Mouse (Mus musculus) frontal cortex, postnatal 25 days (tissue): ENCODE results near the gene Bcl3.
"Not testable (repeated sequence)": the region's sequence is repeated elsewhere in the genome, so short reads cannot be mapped to it uniquely, and the experiment has no call there.

ENCODE experiments used
- DNase-seq, 2 experiments: peaks; one replicate each; pipeline ENCODE4 v3.0.0; 2022; ENCODE audit warnings: low spot score in 2 of 2

Bcl3 gene

DNA sequence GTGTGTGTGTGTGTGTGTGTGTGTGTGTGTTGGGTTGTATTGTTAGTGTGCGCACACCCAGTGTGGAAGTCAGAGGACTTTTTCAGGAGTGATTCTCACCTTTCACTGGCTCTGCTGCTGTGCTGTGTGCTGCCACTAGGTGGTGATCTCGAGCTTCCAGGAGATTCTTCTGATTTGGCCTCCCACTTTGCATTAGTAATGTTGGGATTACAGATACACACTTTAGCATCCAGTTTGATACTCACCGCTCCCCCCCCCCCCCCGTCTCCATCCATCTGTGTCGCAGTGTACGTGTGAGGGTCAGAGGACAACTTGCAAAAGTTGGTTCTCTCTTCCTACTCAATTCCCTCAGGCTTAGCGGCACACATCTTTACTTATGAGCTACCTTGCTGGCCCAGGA is 19.6 kb downstream of the Bcl3 start:
- DNase-seq, result peak; percentile 67 to 70

DNA sequence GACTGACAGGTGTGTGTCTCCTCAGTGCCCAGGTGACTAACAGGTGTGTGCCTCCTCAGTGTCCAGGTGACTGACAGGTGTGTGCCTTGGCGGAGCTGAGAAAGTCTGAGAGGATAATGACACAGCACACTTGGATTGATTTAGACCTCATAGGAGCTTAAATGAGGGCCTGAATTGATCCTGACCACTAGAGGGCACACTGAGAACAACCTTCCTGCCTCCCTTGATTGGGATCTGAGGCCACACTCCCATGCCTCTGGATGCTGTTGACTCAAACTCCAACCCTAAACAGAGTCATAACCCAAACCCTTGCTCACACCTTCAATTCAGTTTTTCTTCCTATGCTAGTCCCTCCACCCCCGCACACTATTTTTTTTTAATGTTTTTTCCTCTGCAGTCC is 21.8 kb downstream of the Bcl3 start:
- peak in 1 of 2 experiments; percentile 44 for DNase-seq

DNA sequence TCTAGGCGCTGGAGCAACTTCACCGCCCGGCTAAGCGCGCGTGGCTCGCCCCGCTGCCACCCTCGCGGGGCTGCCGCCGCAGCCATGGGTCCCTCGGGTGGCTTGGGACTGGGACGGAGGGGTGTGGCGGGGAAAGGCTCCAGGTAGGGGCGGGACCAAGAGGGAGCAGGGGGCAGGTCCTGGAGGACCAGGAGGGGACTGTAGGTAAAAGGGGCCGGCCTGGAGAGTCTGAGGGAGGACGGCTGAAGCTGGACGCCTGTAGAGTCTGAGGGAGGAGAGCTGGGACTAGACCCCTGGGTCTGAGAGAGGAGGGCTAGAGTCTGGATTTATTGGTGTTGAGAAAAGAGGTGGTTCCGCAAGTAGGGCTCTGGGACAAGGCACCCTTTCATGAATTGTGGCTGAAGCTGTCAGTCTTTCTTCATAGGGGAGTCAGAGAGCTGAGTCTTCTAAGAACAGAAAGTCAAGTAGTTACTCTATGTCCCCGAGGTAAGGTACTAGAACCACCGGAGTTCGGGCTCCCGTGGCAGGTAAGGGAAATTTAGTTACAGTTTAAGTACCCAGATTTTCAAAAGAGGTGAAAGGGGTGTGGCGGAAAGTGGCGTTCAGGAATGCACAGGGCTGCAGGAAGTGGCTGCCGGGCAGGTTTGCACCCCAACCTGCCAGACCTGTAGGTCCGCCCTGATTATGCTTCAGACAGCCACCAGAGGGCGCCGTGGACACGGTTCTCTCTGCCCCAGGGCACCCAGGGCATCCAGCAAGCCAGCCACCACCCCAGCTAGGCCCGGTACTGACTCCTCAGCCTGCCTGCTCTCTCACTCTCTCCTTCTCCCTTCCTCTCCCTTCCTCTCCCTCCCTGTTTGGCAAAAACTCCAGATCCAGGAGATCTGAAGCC is 25.6 kb downstream of the Bcl3 start, which contains the start of gene Cblc:
Gene Cblc, minus strand, starts transcription at position 113 of the 892 bp plus-strand sequence.
- peak; percentile 30 to 37 for DNase-seq

DNA sequence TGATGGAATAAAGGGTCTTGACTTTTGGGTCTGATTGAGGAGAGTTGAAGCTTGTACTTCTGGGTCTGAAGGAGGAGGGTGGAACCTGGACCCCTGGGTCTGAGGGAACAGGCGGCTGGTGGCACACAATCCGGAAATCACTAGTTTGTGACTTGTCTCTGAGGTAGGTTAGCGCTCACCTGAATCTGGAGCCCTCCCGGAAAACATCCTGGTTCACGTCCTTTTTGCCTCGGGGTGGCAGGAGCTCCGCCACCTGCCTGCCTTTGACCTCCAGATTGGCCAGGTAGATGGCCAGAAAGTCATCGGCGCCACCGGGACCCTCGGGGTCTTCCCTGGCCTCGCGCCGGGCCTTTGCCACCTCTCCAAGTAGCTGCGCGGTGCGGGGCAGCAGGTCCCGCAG is 26.3 kb downstream of the Bcl3 start:
- DNase-seq, result no peak

DNA sequence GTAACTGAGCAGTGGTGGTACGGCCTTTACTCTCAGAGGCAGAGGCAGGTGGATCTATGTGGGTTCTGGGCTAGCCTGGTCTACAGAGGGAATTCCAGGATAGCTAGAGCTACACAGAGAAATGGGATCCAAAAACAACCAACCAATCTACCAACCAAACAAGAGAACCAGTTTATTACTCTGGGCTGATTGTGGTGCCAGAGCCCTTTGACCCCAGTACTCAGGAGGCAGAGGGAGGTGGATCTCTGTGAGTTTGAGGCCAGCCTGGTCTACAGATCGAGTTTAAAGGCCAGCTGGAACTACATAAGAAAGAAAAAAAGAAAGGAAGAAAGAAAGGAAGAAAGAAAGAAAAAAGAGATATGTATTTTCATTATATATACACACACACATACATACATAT is 27.3 kb downstream of the Bcl3 start:
- DNase-seq, result no peak

DNA sequence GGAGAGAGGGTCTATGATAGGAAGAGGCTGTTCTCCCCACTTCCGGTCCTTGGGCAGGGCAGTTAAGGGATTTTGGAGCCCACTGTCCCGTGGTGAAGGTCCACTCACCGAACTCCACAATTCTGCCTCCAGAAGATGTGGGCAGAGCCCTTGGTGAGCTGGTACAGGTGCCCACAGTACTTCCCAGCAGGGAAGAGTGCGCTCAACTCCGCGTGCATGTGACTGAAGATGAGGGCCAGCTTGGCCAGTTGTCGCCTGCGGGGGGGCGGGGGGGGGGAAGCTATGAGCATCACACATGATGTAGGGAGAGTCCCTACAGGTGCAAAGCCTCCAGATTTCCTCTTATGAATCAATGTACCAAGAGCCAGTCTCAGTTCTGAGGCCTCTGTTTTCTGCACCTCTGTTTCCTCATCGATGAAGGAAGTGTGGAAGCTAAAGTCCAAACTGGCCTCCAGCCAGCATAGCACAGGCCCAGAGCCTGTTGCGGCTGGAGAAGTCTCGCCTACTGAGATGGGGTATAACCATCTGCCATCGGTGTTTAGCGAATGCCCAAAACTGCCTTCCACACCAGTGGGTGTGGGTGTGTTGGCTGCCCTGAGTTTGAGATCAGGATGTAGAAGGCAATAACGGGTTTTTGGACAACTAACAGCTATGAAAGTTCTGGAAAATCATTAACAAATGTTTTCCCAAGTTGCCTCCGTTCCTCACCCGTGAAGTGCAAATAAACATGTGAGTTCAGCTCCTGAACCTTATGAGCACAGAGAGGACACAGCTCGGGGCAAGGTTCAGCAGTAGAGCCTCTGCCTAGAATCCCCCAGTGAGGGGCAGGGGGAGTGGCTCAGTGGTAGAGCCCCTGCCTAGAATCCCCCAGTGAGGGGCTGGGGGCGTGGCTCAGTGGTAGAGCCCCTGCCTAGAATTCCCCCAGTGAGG is 29.6 kb downstream of the Bcl3 start:
- DNase-seq, result no peak

DNA sequence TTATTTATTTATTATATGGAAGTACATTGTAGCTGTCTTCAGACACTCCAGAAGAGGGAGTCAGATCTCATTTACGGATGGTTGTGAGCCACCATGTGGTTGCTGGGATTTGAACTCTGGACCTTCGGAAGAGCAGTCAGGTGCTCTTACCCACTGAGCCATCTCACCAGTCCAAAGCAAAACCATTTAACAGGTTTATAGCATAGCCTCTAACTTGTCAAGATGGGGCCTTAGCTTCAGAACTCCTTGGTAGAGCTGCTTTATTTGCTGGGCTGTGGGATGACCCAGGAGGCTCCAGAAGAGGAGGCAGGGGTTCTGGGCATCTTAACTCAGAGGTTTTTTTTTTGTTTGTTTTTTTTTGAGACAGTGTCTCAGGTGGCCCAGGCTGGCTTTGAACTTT is 31.1 kb downstream of the Bcl3 start:
- DNase-seq, result not testable (repeated sequence)

DNA sequence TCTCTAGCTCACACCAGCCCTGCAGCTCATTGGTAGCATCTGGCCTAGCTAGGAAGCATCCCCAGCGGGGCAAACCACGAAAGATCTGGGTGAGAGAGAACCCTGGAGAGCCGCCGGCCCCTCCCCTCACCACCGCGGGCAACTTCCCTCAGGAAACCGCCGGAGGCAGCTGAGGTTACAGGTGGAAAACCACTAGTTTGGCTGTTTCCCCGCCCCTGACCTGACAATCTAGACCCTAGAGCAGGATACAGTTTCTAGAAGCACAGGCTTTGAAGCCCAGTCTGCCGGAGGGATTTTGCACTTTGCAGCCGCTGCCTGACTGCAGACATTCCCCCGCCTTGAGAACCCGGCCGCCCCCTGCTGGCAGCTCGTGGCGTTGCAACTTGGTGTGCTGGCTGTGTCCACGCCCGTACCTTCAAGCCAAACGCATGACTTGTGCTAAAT is 32.6 kb downstream of the Bcl3 start:
- peak; percentile 82 to 83 for DNase-seq

DNA sequence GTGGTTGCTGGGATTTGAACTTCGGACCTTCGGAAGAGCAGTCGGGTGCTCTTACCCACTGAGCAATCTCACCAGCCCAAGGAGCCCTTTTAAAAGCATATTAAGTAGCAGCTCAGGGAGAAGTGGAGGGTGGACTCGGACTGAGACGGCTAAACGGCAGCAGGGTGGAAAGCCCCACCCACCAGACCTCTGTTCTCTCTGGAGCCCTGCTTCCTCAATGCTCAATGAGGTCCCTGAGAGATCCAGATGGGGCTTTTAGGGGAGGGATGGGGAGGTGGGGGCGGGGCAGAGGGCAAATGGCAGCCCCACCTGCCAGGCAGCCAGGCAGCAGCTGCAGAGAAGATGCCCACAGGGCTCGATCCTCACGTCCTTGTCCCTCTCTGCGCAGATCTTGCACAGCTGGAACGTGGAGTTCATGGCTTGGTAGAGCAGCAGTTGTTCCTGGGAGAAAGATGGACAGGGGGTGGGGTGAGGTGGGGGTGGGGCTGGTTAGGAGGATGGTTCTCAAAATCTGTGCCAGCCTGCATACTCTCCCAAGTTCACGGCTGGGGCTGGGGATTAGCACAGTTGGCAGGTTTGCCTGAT is 36.6 kb downstream of the Bcl3 start:
- no peak for DNase-seq

DNA sequence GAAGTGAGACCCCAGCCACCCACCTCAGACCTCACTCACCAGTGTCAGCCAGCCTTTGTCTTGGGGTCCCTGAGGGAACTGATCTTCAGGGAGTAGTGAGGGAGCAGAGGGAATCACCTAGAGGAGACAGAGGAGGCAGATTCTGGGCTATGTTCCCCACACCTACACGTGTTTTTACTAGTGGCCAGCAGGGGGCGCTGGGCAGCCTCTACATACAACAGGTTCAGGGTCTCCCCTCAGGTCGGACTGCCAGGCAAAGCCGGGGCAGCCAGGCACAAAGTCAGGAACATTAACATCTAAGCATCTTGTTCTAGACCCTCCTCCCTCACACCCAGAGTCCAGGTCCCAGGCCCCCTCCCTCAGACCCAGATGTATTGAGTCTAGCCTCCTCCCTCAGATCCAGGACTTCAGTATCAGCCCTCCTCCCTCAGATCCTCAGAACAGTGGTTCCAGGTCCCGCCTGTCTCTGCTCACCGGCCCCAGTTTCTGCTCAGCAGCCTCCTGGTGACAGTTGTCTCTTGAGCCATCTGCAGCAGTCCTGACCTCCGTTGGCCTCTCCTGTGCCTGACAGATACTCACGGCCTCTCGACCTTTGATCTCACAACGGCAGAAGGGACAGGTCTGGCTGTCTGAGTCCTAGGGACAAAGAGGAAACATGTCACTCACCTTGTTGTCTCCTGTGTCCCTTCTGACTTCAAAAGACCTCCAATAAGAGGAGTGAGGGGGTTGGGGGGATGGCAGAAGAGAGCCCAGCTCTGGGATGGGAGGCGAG is 37.6 kb downstream of the Bcl3 start:
- no peak for DNase-seq

DNA sequence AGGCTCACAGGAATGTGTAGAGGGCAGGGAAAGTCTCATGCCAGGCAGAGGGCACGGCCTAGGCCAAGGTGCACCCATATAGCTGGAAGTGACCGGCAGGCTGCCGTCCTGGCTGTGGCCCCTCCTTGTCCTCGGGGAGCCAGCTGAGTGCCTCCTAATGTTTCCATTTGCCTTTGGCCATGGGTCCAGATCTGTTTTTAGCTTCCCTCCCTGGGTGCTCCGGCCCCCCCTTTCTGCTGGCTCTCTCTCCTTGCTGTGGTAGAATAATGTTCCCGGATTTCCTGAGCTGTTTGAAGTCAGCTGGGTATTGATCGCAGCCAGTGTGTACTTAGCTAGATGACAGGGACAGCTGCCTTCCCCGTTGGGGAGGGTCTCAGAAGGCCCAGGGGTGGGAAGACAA is 38.9 kb downstream of the Bcl3 start:
- no peak for DNase-seq

DNA sequence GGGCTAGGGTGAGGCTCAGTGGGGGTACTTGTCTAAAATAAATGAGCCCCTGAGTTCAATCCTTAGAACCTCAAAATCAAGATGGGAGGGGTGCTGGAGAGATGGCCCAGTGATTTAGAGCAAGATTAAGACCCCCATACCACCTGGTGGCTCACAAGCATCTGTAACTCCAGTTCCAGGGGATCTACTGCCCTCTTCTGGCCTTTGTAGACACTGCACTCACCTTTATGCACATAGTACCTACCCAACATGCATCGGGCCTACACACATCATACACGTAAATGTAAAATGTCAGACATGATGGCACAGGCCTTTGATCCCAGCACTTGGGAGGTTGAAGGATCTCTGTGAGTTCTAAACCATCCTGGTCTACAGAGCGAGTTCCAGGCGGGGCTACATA is 39.9 kb downstream of the Bcl3 start:
- DNase-seq, result no peak

DNA sequence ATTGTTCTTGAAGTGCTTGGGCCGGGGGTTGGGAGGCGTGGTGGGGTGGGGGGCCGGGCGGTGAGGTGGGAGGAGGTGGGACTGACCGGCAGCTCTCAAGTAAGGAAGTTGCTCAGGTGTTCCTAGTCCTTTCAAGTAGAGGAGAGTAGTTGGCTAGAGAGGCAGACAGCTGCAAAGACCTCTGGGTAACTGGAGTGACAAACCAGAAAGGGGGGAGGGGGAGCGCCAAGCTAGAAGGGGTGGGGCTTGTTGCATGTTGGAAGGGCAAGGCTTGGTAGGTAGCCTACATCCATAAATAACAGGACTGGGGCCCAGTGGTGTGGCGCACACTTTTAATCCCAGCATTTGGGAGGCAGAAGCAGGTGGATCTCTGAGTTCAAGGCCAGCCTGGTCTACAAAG is 40.8 kb downstream of the Bcl3 start:
- DNase-seq, result no peak

DNA sequence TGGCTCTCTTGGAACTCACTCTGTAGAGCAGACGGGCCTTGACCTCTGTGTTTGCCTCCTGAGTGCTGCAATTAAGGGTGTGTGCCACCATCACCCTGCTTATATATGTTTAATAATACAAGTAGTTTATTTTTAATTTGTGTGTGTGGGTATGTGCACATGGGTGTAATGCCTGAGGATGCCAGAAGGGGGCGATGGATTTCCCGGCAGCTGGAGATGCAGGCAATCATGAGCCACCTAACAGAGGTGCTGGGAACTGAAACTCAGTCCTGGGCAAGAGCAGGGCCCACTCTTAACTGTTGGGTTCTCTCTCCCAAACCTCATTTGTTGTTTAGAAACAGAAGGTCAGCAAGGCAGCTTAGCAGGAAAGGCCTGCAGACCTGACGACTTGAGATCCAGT is 42.7 kb downstream of the Bcl3 start:
- DNase-seq, result no peak

DNA sequence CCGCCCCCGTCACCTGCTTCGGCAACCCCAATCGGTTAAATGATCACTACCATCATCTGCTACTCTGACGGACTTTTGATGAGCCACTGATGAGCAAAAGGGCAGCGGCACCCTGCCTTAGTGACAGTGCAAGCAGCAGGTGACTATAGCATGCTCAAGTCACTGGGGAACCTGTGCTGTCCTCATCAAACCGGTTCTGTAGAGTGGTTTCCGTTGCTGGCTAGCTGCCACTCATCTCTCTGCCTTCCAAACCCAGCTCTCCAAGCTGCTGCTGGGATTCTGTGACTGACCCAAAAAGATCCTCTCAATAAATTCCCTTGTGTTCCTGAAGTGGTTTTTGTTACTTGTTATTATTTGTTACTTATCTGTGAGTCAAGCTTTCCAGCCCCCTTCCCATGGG is 43.9 kb downstream of the Bcl3 start:
- DNase-seq, result no peak

DNA sequence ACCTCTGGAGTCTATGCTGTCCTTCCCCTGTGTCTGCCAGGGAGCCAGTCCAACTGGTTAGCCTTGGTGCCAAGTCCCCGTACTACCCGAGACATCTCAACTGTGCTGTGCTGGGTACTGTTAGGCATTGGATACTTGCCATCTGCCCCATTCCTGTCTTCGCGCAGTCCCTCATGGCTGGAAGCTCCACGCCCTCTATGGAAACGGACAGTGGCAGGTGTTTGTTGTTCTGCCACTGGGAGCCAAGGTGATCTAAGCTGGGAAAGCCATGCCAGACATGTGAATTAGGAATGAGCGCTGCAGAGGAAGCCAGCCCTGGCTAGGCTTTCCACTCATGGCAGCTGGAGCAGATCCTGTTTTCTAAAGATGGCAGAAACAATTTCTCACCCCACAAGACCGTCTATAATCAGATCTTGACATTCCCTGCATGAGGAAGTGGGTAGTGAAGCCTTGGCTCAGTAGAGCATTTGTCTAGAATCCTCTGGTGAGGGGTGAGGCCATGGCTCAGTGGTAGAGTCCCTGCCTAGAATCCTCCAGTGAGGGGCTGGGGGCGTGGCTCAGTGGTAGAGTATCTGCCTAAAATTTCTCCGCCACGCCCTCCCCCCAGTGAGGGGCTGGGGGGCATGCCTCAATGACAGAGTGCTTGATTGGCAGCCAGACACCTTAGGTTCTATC is 45.4 kb downstream of the Bcl3 start:
- DNase-seq, result no peak

DNA sequence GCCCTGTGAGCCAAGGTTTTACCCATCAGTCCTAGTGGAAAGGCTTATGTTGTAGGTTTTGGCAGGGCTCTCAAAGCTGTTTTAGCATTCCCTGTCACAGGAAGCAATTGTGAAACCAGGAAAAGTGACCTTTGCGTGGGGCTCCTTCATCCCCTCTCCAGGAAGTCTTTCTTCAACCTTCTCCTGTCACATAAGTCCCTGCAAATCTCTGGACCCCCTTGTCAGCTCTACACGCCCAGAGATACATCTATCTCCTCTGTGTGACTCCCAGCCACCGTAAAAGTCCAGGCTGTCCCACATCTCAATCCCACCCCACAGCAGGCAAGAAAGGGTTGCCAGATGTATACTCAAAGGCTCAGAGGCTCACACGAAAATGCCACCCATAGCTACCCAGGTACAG is 50.9 kb downstream of the Bcl3 start:
- DNase-seq, result no peak

DNA sequence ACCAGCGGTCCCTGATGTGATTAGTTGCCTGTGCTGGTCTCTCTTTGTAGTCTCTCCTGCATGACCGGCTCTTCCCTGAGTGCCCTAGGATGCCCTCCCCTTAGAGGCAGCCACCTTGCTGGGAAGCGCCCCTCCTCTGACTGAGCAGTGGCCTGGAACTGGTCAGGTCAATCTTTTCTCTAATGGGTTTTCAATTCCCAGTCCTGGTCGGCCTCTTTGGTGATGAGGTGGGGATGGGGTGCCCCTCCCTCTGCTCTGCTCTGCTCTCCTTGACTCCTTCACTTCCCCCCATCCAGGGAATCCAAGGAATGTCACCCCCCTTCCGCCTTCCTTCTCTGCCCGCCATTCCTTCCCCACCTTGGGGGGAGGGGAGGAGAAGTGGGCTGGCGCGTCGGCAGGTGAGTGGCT is 51.6 kb downstream of the Bcl3 start, which contains the start of gene Bcam:
Gene Bcam, minus strand, starts transcription at position 33 of the 408 bp plus-strand sequence.
- no peak for DNase-seq

DNA sequence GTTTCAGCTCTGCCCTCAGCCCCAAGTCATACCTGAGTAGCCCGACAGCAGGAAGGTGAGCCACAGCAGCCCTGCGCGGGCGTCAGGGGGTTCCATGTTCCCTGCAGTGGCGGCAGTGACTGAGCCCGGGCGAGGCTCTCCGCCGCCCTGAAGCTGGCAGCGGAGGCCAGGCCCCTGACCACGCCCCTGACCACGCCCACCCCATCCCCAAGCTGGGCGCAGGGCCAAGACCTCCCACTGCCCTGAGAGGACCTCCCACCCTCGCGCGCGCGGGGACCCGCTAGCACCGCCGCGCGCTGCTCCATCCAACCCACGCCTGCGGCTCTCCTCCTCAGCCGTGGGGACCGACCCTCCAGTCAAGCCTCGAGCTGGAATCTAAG is 52.2 kb downstream of the Bcl3 start:
- DNase-seq, result peak; percentile 42

DNA sequence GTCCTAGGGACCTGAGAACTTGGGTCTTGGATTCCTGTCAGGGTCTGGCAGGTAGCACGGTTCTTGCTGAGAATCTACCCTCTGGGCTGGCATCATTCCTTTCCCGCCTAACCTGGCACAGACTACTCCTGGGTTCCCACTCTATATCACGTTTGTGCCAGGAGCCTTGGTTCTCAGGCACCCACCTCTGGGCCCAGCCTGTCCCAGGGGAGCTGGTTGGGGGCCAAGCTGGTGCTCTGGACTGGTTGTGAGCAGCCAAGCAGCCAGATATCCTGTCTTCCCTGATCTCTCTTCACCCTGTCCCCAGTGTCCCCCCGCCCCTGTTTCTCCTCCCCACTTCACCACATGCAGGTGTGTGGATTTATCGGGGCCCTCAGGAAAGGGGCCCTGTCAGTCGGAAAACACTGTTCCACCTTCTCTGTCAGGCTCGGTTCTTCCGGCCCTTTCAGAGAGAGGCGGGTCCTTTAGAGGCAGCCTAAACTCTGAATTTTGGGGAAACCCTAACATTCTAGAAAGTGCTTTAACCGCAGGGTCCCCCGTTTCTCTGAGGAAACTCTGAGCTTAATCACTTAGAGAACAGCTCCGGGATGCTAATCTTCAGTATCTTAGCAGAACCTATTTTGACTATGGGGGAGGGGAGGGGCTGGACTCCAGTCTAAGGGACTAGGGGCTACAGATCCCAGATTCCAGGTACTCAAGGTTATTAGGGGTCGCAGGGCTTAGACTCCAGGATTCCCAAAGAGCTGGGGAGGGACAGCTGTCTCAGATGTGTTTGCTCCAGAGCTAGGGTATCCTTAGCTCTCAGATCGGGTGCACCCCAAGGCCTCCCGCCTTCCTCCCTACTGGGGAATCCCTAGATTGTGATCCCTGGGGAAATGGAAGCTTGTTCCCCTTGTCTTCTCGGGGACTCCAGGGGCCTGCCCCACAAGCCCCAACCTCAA is 52.9 kb downstream of the Bcl3 start:
- DNase-seq, result no peak
